Mouse (Mus musculus): ENCODE results near the gene Gpr108.

GRCm38 (mm10) chr17:57246663-57247392 is 1.4 kb downstream of the Gpr108 start:
- TF ChIP-seq FLI1 (IDR thresholded peaks at IDR 0.05; ENCODE audit: low read length): no peak
- TF ChIP-seq GATA1 (IDR thresholded peaks at IDR 0.05; ENCODE audit: borderline replicate concordance, low read length): no peak

All from megakaryocyte, embryonic 14.5 days (primary cell).